Mouse (Mus musculus): ENCODE measurements around the gene Scgb1b11.
"Not testable (repeated sequence)": the region's sequence is repeated elsewhere in the genome, so short reads cannot be mapped to it uniquely, and the experiment has no call there.

Gene Scgb1b11

DNA sequence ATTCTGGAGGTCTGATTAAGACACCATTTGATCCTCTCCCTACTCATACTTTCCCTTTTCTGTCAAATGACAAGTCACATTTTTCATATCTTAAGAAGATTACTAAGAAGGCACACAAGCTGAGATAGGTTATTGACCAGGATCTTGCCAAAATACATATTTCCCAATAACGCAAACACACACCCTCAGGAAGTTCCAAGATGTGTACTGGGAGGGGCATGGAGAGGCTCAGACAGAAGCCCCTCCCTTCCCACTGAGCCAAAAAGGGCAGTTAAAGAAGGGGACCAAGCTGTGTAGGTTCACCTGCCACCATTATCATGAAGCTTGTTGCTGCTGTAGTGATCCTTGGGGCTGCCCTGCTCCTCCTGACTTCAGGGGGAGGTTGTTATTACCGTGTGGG, at the start of gene Scgb1b11:
TSS of gene Scgb1b11 (plus strand) at position 301 of the 400 bp plus-strand sequence.
- not testable (repeated sequence) for DNase-seq

DNA sequence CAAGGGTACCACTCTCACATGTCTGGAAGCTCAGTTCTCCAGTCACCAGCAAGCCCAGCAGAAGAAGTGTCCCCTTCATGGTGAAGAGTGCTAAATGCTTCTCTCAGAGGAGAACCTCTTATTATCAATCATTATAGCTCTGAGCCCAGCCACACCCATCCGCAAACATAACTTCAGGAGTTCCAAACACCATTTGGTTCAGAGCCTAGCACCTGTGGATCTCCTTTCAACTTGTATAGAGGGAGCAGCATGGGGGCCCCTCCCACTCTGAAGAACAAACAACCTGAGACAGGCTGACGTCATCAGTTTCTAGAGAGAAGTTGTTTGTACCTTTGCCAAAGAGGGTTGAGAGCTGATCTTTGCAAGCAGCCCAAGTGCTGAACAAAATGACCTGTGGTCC, 11.6 kb upstream of the Scgb1b11 start, which contains the start of gene Scgb2b11:
TSS of gene Scgb2b11 (minus strand) at position 101 of the 400 bp plus-strand sequence.
- DNase-seq: not testable (repeated sequence)

Measured in cerebellum, postnatal 36 days (tissue).